Mouse (Mus musculus) adrenal gland, adult 2 months (tissue): ENCODE data around the gene 1810065E05Rik. TPM values are rescaled to one million over a fixed set of nuclear protein-coding genes. Genes with fewer than 3 reads are reported as not detected.

ENCODE experiments used
- DNase-seq: peaks from one replicate; pipeline ENCODE4 v3.0.0; 2021
- long read RNA-seq: library from polyadenylated mRNA; stranded (forward); transcript quantifications from one replicate; pipeline ENCODE4 v2.0.0, GENCODE M21; 2021
- polyA plus RNA-seq: library from polyadenylated mRNA; depleted of rRNA; stranded (reverse); fragments of >200 nt; gene quantifications from 2 replicates; pipeline ENCODE4 v1.2.3, GENCODE M21; 2012; rRNA removed
- total RNA-seq, 2 experiments: library from RNA; stranded (reverse); gene quantifications; 2 replicates each; pipeline ENCODE4 v1.2.3; 2021

The 1810065E05Rik gene
- not detected for total RNA-seq
- polyA plus RNA-seq: not detected in 2 replicates
- long read RNA-seq: 0 reads

DNA sequence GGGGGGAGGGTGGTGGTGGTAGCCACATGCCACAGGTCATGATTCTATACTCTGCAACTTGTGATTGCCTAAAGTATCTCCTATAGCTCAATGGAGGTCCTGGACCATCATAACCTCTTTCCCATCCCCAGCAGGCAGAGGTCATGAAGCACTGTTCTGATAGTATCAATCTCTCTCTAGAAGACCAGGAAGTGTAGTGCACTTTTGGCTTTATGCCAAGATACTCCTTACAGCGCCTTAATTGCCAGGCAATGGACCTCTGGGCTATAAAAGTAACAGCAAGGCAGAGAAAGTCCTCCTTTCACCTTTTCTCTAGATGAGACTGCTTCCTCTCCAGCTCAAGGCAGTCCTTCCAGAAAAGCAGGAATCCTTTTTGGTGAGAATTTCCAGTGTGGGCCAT is at the start of gene 1810065E05Rik:
TSS of gene 1810065E05Rik (plus strand) at position 297 of the 400 bp plus-strand sequence.
- DNase-seq: no peak

DNA sequence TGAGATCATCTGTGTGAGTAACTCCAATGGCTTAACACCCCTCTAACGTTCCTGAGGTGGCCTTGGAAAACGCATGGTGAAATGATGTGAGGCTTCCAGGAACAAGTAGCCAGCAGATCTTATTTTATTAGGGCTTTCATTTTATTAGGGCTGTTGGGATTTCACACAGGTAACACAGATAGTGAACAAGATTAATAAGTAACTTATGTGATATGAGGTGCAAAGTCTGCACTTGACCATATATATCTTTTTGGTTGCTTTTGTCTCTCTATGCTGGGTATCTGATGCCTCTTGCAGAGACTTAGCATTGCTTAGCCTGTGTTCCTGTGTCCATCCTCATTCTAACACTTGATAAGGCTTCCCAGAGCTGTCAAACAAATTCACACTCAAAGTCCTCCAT is 43.6 kb upstream of the 1810065E05Rik start:
- DNase-seq: no peak

DNA sequence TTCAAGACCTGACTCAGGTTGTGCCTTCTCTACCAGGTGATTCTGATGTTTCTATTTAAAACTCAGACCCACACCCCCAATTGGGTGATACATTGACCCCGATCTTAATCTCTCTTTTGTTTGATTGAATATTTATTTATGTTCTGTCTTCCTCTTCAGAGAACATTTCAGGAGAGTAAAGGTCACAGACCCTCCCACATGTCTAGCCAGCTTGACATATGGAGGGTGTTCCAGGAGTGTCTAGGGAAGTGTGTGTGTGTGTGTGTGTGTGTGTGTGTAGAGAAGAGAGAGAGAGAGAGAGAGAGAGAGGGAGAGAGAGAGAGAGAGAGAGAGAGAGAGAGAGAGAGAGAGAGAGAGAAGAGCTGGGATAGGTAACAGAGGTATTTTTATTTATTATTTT is 43.2 kb upstream of the 1810065E05Rik start:
- DNase-seq: no peak

GRCm38 (mm10) chr11:58378763-58379278 is 42.1 kb upstream of the 1810065E05Rik start, which contains the start of gene Lypd8:
Gene Lypd8 (plus strand): TSS chr11:58379043.
- DNase-seq: no peak

DNA sequence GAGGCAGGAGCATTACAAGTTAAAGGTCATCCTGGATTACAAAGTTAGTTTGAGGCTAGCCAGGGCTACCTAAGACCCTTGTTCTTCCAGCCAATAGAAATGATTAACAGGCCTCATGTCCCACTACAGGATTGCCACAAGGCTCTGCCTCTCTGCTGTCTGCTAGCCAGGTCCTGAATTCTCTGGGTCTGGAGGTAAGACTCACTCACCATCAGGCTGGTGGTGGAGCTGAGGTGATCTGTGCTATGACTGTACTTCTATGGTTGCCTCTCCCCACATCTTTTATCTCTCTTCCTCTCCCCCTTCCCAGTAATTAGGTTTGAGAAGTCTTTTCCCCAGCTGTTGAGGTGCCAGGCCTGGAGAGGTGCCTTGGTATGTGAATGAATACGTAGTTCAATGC is 41.4 kb upstream of the 1810065E05Rik start:
- no peak for DNase-seq

GRCm38 (mm10) chr11:58382471-58382870 is 38.4 kb upstream of the 1810065E05Rik start:
- DNase-seq: no peak

DNA sequence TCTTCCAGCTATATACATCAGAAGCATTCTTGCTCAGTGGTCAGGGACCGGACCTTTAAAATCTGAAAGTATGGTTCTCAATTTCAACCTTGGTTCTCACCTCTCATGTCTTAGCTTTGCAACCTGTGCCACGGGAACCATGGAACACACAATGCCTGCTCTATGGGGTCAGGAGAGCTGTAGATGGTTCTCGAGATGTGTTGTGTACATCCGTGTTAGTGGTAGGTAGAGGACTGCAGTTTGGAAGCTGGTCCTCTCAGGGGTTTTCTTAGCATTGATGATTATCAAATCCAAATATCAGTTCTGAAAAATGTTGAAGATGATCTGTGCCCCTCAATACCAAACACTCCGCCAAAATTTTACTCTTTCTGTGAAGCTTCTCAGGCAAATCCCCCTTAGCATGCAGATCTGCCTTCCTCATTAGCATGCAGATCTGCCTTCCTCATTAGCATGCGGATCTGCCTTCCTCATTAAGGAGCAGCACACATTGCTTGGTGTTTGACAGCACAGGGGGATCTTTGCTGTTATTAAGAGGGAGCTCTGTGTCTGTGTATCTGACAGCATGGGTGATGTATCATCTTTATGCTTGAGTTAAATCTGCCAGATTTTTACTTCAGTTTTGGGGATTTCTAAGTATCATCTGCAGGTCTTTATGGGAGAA is 20.8 kb upstream of the 1810065E05Rik start:
- DNase-seq: no peak

- DNase-seq: no peak
These were observed 20.3 kb upstream of the 1810065E05Rik start for GRCm38 (mm10) chr11:58400655-58401054.

GRCm38 (mm10) chr11:58408066-58408465 is 12.8 kb upstream of the 1810065E05Rik start:
- no peak for DNase-seq

DNA sequence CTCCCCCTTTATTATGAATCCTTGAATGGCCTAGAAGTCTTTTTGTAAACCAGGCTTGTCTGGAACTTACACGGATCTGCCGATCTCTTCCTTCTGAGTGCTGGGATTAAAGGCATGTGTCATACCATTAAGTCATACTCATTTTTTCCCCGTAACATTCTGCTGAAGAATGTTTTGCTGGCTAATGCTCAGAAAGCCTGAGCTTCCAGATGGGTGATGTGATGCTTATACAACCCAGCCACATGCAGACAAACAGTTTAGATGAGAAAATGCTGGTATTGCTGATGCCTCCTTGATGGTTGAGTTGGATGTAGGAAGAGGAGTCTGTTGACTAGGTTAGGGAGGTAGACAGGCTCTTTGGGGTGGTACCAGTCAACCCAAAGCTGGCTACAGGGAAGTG is 2.6 kb upstream of the 1810065E05Rik start:
- DNase-seq: no peak

- no peak for DNase-seq
These were observed 11.3 kb downstream of the 1810065E05Rik start, which contains the start of gene Gm12253 for GRCm38 (mm10) chr11:58432259-58432658. Gene Gm12253 (plus strand): TSS chr11:58432559.

DNA sequence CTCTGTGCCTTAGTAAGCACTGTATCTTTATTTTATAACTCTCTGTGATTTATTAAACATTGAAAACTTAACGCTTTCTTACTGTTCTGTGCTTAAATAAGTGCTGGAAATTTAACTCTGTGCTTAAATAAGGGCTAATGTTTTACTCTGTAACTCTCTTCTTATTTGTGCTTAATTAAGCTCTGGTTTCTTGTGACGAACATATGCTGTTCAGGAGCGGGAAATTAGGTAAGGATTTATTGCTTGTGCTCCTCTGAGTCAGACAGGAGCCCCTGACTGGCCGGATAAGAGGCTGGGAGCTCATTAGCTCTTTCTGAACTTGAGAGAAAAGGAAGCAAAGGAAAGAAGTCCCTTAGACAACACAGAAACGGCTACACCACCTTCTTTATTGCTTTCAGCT is 17.0 kb downstream of the 1810065E05Rik start:
- DNase-seq: no peak

- DNase-seq: no peak
These were observed 31.8 kb downstream of the 1810065E05Rik start, which contains the start of gene Lypd9 for GRCm38 (mm10) chr11:58452759-58453158. Gene Lypd9 (minus strand): TSS chr11:58452923.

- DNase-seq: no peak
These were observed 32.7 kb downstream of the 1810065E05Rik start for GRCm38 (mm10) chr11:58453592-58453991.

GRCm38 (mm10) chr11:58462170-58462569 is 41.3 kb downstream of the 1810065E05Rik start, which contains the start of gene Olfr30:
Gene Olfr30 (minus strand): TSS chr11:58462270.
- DNase-seq: no peak

Other genes with a start within 250 kb of the 1810065E05Rik start
- gene Mrpl22, start 249.4 kb upstream of the 1810065E05Rik start, total RNA-seq: 10 to 100 TPM; 83.9 to 89.2 TPM
- 25.2 and 33.4 TPM in 2 replicates for gene Mrpl22, start 249.4 kb upstream of the 1810065E05Rik start, polyA plus RNA-seq
- gene Igtp, start 221.6 kb upstream of the 1810065E05Rik start, total RNA-seq: 10 to 100 TPM; 18.2 to 22.0 TPM
- 8.6 and 10.2 TPM in 2 replicates for gene Igtp, start 221.6 kb upstream of the 1810065E05Rik start, polyA plus RNA-seq
- 10 to 100 TPM; 11.3 to 14.5 TPM for gene Irgm2, start 221.5 kb upstream of the 1810065E05Rik start, total RNA-seq
- gene Irgm2, start 221.5 kb upstream of the 1810065E05Rik start, polyA plus RNA-seq: 8.5 and 12.6 TPM in 2 replicates
- not detected for gene 4930438A08Rik, start 146.3 kb upstream of the 1810065E05Rik start, total RNA-seq
- 0.06 TPM in 1 of 2 replicates, not detected in the other for gene 4930438A08Rik, start 146.3 kb upstream of the 1810065E05Rik start, polyA plus RNA-seq
- gene Zfp692, start 114.0 kb upstream of the 1810065E05Rik start, total RNA-seq: 10 to 100 TPM; 10.5 to 11.7 TPM
- gene Zfp692, start 114.0 kb upstream of the 1810065E05Rik start, polyA plus RNA-seq: 23.3 and 25.7 TPM in 2 replicates
- gene Zfp672, start 90.8 kb upstream of the 1810065E05Rik start, total RNA-seq: 10 to 100 TPM; 43.6 to 51.2 TPM
- gene Zfp672, start 90.8 kb upstream of the 1810065E05Rik start, polyA plus RNA-seq: 59.3 and 59.9 TPM in 2 replicates
- 10 to 100 TPM; 24.3 to 54.5 TPM for gene Sh3bp5l, start 90.4 kb upstream of the 1810065E05Rik start, total RNA-seq
- gene Sh3bp5l, start 90.4 kb upstream of the 1810065E05Rik start, polyA plus RNA-seq: 49.6 and 49.7 TPM in 2 replicates
- not detected for gene Lypd8, start 42.1 kb upstream of the 1810065E05Rik start, total RNA-seq
- gene Lypd8, start 42.1 kb upstream of the 1810065E05Rik start, polyA plus RNA-seq: 0.16 and 0.73 TPM in 2 replicates
- gene Gm12253, start 11.4 kb downstream of the 1810065E05Rik start, total RNA-seq: not detected
- not detected in 2 replicates for gene Gm12253, start 11.4 kb downstream of the 1810065E05Rik start, polyA plus RNA-seq
- gene Lypd9, start 31.8 kb downstream of the 1810065E05Rik start, total RNA-seq: not detected
- not detected in 2 replicates for gene Lypd9, start 31.8 kb downstream of the 1810065E05Rik start, polyA plus RNA-seq
- not detected for gene Olfr30, start 41.2 kb downstream of the 1810065E05Rik start, total RNA-seq
- gene Olfr30, start 41.2 kb downstream of the 1810065E05Rik start, polyA plus RNA-seq: not detected in 2 replicates
- not detected for gene Olfr332, start 71.4 kb downstream of the 1810065E05Rik start, total RNA-seq
- gene Olfr332, start 71.4 kb downstream of the 1810065E05Rik start, polyA plus RNA-seq: not detected in 2 replicates
- gene Olfr331, start 81.5 kb downstream of the 1810065E05Rik start, total RNA-seq: not detected
- gene Olfr331, start 81.5 kb downstream of the 1810065E05Rik start, polyA plus RNA-seq: not detected in 2 replicates
- gene Olfr330, start 113.7 kb downstream of the 1810065E05Rik start, total RNA-seq: 1 to 10 TPM in 1 of 2 experiments, under 1 TPM in 1; 0.41 to 1.0 TPM
- gene Olfr330, start 113.7 kb downstream of the 1810065E05Rik start, polyA plus RNA-seq: 0.95 and 3.2 TPM in 2 replicates
- gene Olfr329-ps, start 125.3 kb downstream of the 1810065E05Rik start, total RNA-seq: 1 to 10 TPM in 1 of 2 experiments, under 1 TPM in 1; 0.62 to 1.4 TPM
- gene Olfr329-ps, start 125.3 kb downstream of the 1810065E05Rik start, polyA plus RNA-seq: 0.69 and 1.0 TPM in 2 replicates
- under 1 TPM in 1 of 2 experiments, not detected in 1; 0.24 TPM for gene Olfr328, start 134.5 kb downstream of the 1810065E05Rik start, total RNA-seq
- not detected in 2 replicates for gene Olfr328, start 134.5 kb downstream of the 1810065E05Rik start, polyA plus RNA-seq
- not detected for gene Olfr224, start 149.4 kb downstream of the 1810065E05Rik start, total RNA-seq
- gene Olfr224, start 149.4 kb downstream of the 1810065E05Rik start, polyA plus RNA-seq: not detected in 2 replicates
- not detected for gene Olfr325, start 156.6 kb downstream of the 1810065E05Rik start, total RNA-seq
- not detected in 2 replicates for gene Olfr325, start 156.6 kb downstream of the 1810065E05Rik start, polyA plus RNA-seq
- gene Olfr324, start 174.0 kb downstream of the 1810065E05Rik start, total RNA-seq: not detected
- gene Olfr324, start 174.0 kb downstream of the 1810065E05Rik start, polyA plus RNA-seq: not detected in 2 replicates
- gene 2210407C18Rik, start 195.0 kb downstream of the 1810065E05Rik start, total RNA-seq: not detected
- gene 2210407C18Rik, start 195.0 kb downstream of the 1810065E05Rik start, polyA plus RNA-seq: 0.17 TPM in 1 of 2 replicates, not detected in the other
- not detected for gene Olfr323, start 209.4 kb downstream of the 1810065E05Rik start, total RNA-seq
- not detected in 2 replicates for gene Olfr323, start 209.4 kb downstream of the 1810065E05Rik start, polyA plus RNA-seq
- gene Trim58, start 219.4 kb downstream of the 1810065E05Rik start, total RNA-seq: not detected
- not detected in 2 replicates for gene Trim58, start 219.4 kb downstream of the 1810065E05Rik start, polyA plus RNA-seq
- not detected for gene Olfr322, start 237.7 kb downstream of the 1810065E05Rik start, total RNA-seq
- not detected in 2 replicates for gene Olfr322, start 237.7 kb downstream of the 1810065E05Rik start, polyA plus RNA-seq